Mouse (Mus musculus) ES-CJ7 (cell line): ENCODE measurements at regions not wholly inside any gene's neighbourhood (a gene's known extent, or its start where the extent isn't known, plus 50 kb on each side); places are given as distances from the start of the nearest gene placed in this dataset.
A peak's percentile ranks its signal among the peaks of the same experiment; 100 is the strongest.
"Not testable (repeated sequence)": the region's sequence is repeated elsewhere in the genome, so short reads cannot be mapped to it uniquely, and the experiment has no call there.

Experiments used
- DNase-seq: peaks from one replicate; pipeline ENCODE4 v3.0.0; 2011; ENCODE audit warnings: low read depth, low spot score

DNA sequence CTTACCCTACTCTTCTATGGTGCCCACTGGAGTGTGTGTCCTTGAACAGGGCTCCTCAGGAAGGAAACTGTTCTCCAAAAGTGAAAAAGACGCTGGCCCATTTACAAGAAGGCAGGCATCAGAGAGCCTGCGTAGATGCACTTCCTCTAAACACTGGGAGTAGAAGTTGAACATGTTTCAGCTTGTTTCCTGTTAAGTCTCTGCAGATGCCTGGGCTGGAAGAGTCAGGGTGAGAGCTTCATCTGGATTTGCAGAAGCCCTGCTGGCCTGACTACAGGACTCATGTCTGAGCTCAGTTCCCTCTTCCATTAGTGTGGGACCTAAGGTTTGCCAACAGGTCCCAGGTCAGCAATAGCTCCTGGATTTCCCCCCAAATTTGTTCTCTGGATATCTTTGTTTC lies 54.7 kb upstream of the Nlrp1b start:
- DNase-seq = no peak

DNA sequence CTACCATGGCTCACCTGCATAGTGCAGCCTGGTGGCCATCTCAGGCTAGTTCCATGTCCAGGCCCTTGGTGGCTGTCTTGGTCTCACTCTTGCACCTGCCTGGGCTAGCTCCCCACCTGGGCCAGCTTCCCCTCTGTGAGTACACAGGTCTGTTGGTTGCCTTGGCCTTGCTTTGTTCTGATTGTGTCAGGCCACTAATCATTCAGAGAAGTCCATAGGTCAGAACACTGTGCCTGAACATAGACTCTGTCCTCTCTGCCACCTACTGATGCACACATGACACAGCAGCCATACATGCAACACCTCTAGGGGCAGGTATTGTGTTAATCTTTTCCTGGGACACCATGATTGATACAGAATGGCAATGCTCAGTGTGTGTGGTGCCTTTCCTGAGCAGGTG lies 57.7 kb upstream of the Nlrp1b start:
- DNase-seq = not testable (repeated sequence)

DNA sequence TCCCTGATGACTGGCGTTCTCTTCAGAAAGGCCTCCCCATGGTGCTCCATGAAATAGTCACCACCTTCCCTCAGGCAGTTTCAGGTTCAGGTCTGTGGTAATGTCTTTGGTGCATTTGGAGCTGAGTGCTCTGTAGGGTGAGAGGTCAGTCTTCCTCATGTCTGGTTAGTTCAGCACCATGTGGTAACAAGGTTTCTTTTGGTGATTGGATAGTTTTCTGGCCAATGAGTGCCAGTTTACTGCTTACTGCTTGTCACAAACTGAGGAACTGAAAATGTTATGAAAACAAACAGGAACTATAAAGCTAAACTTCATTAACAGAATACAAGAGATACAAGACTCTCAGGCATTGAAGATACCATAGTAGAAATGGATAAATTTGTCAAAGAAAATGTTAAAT lies 59.0 kb upstream of the Nlrp1b start:
- no peak for DNase-seq

DNA sequence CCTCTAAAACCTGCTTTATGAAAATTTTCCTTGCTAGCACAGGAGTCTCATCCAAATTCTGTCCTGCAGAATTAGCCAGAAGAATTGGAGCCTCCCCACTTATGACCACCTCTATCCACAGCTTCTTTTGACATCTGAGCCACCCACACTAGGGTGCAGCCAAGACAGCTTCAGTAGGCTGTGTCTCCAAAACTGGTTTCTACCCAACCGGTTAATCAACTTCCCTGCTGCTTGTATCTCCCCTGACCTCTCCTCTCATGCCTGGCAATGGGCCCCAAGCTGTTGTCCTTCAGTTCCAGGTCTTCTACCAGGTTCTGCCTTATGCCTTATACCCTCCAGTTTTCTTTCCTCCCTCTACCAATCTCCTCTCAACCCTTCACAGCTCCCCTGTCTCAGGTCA lies 68.9 kb upstream of the Nlrp1b start:
- DNase-seq = no peak

DNA sequence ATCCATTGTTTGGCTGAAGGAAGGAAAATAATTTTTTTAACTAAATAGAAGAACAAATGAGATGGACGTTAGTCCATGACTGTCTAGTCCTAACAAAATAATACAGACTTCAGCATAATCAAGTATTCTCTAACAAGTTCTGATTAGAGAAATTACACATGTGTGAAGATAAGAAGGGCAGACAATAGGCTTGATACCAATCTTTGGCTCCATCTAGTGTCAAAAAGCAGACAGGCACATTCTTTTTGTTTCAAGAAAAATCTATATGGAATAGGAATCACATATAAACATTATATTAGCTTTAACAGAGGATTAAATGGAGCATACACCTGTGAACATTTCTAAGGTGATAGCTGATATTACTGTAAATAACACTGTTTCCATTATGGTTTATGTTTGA lies 92.9 kb upstream of the Nlrp1b start:
- DNase-seq = no peak

DNA sequence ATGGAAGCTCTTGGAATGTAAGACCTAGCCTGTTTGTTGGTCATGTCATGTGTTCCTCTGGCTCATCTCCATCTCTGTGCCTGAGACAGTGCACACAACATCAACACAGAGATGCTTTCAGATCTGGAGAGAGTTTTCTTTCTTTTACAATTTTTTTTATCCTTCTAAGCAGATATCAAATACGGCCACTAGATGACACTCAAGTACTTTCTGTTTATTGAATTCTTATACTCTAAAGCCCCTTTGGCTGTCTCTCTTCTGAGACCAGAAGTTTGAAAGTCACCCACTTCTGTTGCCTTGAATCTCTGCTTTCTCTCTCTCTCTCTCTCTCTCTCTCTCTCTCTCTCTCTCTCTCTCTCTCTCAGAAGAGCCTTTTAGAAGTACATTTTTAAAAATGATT lies 106.9 kb upstream of the Nlrp1b start:
- no peak for DNase-seq

GRCm38 (mm10) chr11:71346024-71346423 lies 115.5 kb upstream of the Nlrp1b start:
- no peak for DNase-seq

GRCm38 (mm10) chr11:71357089-71357488 lies 126.6 kb upstream of the Nlrp1b start:
- DNase-seq = no peak

GRCm38 (mm10) chr11:71360856-71361255 lies 130.3 kb upstream of the Nlrp1b start:
- no peak for DNase-seq

GRCm38 (mm10) chr11:71371871-71372270 lies 141.3 kb upstream of the Nlrp1b start:
- no peak for DNase-seq

DNA sequence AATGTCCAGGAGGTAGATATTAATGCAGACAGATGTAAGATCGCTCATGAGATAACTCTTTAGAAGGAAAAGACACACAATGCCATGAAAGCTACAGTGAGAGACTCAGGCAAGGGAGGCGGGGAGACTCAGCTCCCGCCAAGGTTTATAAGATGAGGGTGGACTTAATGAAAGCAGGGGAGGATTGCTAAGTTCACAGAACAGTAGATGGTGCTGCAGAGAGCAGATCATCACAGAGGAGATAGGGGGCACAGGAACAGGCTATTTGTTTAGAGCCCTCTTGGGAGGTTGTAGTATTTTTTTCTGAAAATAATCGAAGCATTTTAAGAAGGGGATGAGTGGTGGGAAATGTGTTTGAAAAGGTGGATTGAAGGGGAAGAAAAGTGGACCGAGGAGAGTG lies 144.6 kb upstream of the Nlrp1b start:
- no peak for DNase-seq

DNA sequence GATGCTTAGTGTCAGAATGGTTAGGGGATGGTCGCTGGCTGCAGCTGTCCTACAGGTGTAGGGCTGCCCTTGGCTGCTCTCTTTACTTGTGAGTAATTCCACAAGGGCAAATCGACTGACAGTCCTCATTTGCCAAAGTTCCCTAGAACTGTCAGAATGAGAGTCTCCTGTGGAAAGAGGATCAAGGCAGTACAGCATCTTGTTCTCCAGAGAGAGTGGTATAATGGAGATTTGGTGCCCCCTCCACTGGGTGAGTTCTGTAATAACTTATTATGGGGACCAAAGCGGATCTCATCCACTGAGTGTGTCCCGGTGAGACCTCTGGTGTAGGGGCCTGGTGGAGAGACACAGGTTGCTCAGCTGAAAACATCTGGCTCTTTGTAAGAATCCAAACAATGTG lies 157.9 kb upstream of the Nlrp1b start:
- DNase-seq = no peak

GRCm38 (mm10) chr11:71389659-71390058 lies 159.1 kb upstream of the Nlrp1b start:
- peak; percentile 39 for DNase-seq

DNA sequence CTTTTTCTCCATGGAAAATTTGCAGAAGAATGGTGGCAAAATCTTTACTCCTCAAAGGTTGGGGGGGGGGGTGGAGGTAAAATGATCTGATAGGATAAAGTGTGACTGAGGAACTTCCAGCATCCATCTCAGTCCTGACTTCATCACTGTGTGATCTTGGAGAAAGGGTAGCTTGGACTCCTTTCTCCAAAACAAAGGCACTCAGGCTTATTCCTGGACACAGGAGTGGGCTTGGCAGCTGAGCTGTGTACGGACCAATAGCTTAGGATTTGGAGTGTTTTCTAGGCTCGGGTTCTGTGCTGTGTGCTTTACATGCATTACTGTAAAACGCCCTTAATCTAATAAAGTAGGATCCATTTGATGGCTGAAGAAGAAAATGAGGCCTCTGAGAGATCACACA lies 159.6 kb upstream of the Nlrp1b start:
- no peak for DNase-seq

- DNase-seq = no peak
Measured at GRCm38 (mm10) chr11:71390616-71391015, 160.1 kb upstream of the Nlrp1b start.

GRCm38 (mm10) chr11:71393406-71393805 lies 162.9 kb upstream of the Nlrp1b start:
- no peak for DNase-seq

GRCm38 (mm10) chr11:71395023-71395422 lies 164.5 kb upstream of the Nlrp1b start:
- no peak for DNase-seq

DNA sequence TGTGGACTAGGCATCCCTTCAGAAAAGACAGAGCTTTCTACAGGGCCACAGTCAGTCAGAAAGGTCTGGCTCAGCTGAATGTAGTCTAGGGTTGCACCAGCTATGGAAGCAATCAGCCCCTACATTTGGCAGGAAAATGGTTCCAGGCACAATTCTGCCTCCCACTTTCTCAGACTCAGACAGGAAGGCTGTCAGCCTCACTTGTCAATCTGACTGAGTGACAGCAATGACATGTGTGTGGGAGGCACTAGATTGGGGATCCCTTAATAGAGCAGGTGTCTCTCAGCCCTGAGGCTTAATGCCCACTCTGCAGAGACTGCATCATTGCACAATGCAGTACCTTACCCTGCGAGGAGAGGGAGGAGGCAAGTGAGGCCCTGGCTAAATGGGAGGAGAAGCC lies 165.1 kb upstream of the Nlrp1b start:
- no peak for DNase-seq

DNA sequence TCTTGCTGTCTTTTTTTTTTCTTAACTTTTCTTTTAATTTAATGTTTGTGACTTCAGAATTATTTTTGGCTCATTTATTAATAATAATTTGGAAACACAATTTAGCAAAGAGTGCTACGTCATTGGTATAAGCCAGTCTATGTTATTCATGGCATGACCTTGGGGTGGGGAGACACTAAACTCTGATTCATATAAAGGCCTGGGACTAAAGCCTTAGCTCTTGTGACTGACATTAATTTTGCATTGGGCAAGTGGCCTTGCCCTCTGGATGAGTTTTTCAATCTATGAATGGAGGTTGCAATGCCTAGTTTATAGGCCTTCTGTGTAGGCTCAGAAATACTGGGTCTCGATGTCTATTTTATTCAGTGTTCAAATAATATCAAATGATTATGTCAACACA lies 169.8 kb upstream of the Nlrp1b start:
- no peak for DNase-seq

DNA sequence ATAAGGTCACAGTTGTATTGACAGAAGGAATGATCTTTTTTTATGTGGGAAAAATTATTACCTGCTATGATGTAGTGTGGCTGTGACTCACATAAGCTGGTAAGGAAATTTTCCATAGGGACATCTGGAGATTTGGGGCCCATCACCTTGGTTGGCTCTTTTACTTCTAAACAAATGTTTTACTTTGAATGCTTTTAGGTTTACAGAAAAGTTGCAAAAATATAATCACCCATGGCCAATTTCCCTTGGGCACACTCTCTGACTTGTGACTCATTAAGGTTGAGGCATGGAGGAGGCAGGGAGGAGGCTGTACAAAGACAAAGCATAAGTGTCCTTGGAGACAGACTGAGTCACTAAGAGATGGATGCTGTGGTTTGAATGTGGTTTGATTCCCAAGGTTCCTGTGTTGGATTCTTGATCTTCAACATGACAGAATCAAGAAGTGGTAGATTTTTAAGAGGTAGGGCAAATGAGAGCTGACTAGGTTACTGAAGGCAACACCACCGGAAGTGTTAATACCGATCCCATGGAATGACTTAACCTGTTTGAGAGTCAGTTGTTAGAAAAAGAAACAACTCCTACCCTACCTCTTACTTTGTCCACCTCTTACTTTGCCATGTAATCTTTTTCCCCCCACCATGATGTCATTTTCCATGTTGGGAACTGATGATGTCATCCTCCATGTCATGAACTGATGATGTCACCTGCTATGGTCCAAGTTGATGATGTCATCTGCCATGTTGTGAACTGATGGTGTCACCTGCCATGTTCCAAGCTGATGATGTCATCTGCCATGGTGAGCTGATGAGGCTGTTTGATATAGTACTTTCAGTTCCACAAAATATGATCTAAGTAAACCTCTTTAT lies 171.1 kb upstream of the Nlrp1b start:
- no peak for DNase-seq

GRCm38 (mm10) chr11:71404361-71404760 lies 173.8 kb upstream of the Nlrp1b start:
- DNase-seq = no peak

DNA sequence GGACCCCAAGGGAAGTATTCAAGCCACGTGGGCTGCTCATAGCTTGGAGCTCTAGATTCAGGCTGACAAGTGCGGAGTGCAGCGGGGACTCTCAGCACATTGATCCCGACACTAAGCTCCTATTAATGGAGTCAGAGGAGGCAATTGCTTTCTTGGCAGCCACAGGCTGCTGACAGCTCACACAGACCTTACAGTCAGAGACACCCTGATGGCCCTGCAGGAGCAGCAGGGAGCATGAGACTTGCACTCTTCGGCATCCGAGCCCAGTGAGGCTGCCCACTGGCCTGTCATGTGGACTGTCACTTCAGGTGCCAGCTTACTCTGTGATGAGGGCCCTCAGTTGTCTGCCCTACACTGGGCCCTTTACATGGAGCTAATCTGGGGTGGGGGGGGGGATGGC lies 176.5 kb upstream of the Nlrp1b start:
- DNase-seq = no peak

- DNase-seq = no peak
Measured at GRCm38 (mm10) chr11:71409211-71409765, 178.8 kb upstream of the Nlrp1b start.
